Mouse (Mus musculus): ENCODE results near the gene Ptgis. TPM values are rescaled to one million over a fixed set of nuclear protein-coding genes. Genes with fewer than 3 reads are reported as not detected.

Ptgis gene
- polyA plus RNA-seq, 1 experiment from 2014 or later: 13.7 TPM

DNA sequence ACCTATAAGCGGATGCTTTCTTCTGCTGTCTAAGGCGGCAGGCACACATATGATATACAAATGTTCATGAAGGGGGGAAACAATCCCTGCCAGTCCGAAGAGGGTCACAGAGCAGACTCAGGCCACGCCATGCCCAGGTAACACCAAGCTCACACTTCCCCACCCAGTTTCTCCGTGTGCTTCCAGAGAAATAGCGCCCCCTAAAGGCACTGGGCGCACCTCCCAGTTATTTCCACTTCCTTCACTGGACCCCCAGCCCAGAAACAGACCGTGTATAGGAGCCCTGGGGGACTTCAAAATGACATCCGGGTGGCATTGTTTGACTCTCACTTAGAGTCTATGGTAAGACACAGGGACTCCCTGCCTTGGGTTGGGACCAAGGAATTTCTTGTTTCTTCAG is 3.2 kb downstream of the Ptgis start:
- WGBS: 77% methylated on average over 9 of the region's 9 CpGs
- Histone ChIP-seq H3K4me3 (no peak overlapping the region), H3K36me3 (replicated peaks) (no peaks in the 10 kb centered on the region), H3K9me3 (no peaks in the 10 kb centered on the region), H3K27ac (replicated peaks) (no peak overlapping the region), H3K27me3 (replicated peaks; ENCODE audit: low read depth, poor library complexity, severe bottlenecking) (peaks cover 26% of the 10 kb centered on the region), H3K4me1 (peaks cover 64% of the 10 kb centered on the region)
- DNase-seq (ENCODE audit: low spot score): no peak

DNA sequence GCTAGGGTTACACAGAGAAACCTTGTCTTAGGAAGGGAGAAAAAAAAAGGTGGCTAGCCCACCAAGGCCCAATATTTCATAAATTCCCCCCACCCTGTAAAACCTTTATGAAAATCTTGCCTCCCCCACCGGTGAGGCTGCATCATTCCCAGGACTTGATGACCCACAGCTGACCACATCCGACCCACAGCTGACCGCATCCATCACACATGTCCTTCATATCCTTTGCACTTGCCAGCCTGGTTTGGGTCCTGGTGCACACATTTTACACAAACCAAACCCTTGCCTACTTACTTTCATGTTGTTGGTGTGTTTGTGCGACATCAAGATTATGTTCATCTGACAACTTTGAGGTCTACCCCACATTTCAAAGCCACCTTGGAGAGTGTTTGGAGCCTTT is 4.2 kb downstream of the Ptgis start:
- H3K9me3 ChIP-seq: no peaks in the 10 kb centered on the region
- peaks cover 71% of the 10 kb centered on the region for H3K4me1 ChIP-seq
- no peak overlapping the region for H3K4me3 ChIP-seq
- peaks cover 17% of the 10 kb centered on the region for H3K27me3 ChIP-seq (replicated peaks; ENCODE audit: low read depth, poor library complexity, severe bottlenecking)
- H3K36me3 ChIP-seq (replicated peaks): no peaks in the 10 kb centered on the region
- DNase-seq (ENCODE audit: low spot score): no peak
- H3K27ac ChIP-seq (replicated peaks): no peak overlapping the region
- WGBS: 98% methylated on average over 4 of the region's 4 CpGs

- no peak for DNase-seq (ENCODE audit: low spot score)
- H3K27me3 ChIP-seq (replicated peaks; ENCODE audit: low read depth, poor library complexity, severe bottlenecking): peaks cover 10% of the 10 kb centered on the region
- H3K27ac ChIP-seq (replicated peaks): no peak overlapping the region; the same call in 1 of the 2 replicates
- peaks cover 71% of the 10 kb centered on the region for H3K4me1 ChIP-seq
- no peak overlapping the region for H3K4me3 ChIP-seq
- 70% methylated on average over 17 of the region's 17 CpGs for WGBS
- H3K9me3 ChIP-seq: no peaks in the 10 kb centered on the region
- no peaks in the 10 kb centered on the region for H3K36me3 ChIP-seq (replicated peaks)
These were observed 4.9 kb downstream of the Ptgis start for GRCm38 (mm10) chr2:167235338-167236018.

GRCm38 (mm10) chr2:167233771-167234170 is 6.6 kb downstream of the Ptgis start:
- WGBS: 45% methylated on average over 14 of the region's 14 CpGs
- Histone ChIP-seq H3K4me1 (peaks cover 57% of the 10 kb centered on the region), H3K27me3 (replicated peaks; ENCODE audit: low read depth, poor library complexity, severe bottlenecking) (peaks cover 4% of the 10 kb centered on the region), H3K9me3 (no peaks in the 10 kb centered on the region), H3K36me3 (replicated peaks) (no peaks in the 10 kb centered on the region), H3K4me3 (0 out of 2 replicates have a peak overlapping the region, but pooled peaks have one; percentile 8), H3K27ac (replicated peaks) (peak overlapping the region; percentile 58)
- DNase-seq (ENCODE audit: low spot score): peak; percentile 38

DNA sequence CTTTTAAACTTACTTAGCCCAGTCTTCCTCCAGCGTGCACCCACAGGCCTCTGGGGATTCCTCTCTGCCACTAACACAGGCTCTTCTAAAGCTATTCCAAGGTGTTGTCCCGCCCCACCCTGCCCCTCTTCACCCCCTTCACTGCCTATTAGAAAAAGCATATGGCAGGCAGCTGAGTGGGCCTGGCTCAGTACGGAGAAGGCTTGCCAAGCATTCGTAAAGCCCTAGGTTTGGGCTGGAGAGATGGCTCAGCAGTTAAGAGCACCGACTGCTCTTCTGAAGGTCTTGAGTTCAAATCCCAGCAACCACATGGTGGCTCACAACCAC is 7.4 kb downstream of the Ptgis start:
- H3K27ac ChIP-seq (replicated peaks): 0 out of 2 replicates have a peak overlapping the region, but pooled peaks have one; percentile 40

DNA sequence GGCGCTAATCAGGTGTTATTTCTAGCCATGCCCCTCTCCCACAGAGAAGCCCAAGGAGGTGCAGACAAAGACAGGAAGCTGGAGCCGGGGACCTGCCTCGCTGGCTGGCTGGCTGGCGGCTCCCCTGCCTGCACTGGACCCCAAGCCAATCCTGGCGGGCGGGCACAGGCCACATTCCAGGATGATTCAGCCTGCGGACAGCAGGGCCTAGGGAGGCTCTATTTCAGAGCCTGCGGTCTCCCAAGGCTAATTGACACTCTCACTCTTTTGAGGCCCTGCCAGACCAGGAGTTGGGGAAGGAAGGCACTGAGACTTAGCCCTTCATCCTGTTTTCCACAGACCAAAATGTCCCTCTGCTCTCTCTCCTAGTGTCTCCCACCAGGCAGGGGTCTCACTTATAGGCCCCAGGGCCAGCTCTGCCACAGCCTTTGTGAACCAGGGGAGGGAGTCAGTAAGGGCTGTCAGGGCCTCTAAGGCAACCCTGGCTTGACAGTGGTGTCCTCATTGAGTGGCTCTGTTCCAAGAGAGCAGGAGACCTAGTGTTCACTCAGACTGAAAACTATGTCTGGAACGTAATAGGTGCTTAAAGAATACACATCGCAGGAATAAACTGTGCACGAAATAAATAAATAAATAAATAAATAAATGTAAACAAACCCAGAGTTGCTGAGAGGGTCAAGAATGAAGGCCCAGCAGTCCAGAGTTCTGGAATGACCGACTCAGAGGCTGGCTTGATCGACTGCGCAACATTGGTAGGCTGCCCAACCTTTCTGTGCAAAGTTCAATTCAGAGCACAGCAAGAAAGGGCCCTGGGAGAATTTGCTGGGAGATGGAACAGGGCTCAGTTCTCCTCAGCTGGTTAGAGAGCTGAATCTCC is 8.0 kb downstream of the Ptgis start:
- H3K27me3 ChIP-seq (replicated peaks; ENCODE audit: low read depth, poor library complexity, severe bottlenecking): no peaks in the 10 kb centered on the region
- 49% methylated on average over 14 of the region's 14 CpGs for WGBS
- H3K9me3 ChIP-seq: no peaks in the 10 kb centered on the region
- peaks cover 52% of the 10 kb centered on the region for H3K4me1 ChIP-seq
- peaks cover 1% of the 10 kb centered on the region; the same call in 1 of the 2 replicates for H3K36me3 ChIP-seq (replicated peaks)
- DNase-seq (ENCODE audit: low spot score): peak; percentile 49
- H3K27ac ChIP-seq (replicated peaks): peak overlapping the region; percentile 72
- H3K4me3 ChIP-seq: no peak overlapping the region

More for the DNA sequence above, 7.4 kb downstream of the Ptgis start:
- H3K36me3 ChIP-seq (replicated peaks): no peaks in the 10 kb centered on the region
- no peak for DNase-seq (ENCODE audit: low spot score)
- H3K27me3 ChIP-seq (replicated peaks; ENCODE audit: low read depth, poor library complexity, severe bottlenecking): no peaks in the 10 kb centered on the region
- WGBS: 72% methylated on average over 5 of the region's 5 CpGs
- no peak overlapping the region for H3K4me3 ChIP-seq
- no peaks in the 10 kb centered on the region for H3K9me3 ChIP-seq
- peaks cover 52% of the 10 kb centered on the region for H3K4me1 ChIP-seq

- WGBS: 13% methylated on average over 15 of the region's 15 CpGs
- H3K36me3 ChIP-seq (replicated peaks): peaks cover 16% of the 10 kb centered on the region
- H3K9me3 ChIP-seq: no peaks in the 10 kb centered on the region
- DNase-seq (ENCODE audit: low spot score): peak; percentile 71
- peak overlapping the region; percentile 41 for H3K4me3 ChIP-seq
- no peaks in the 10 kb centered on the region for H3K27me3 ChIP-seq (replicated peaks; ENCODE audit: low read depth, poor library complexity, severe bottlenecking)
- peak overlapping the region; percentile 69 for H3K27ac ChIP-seq (replicated peaks)
- peaks cover 51% of the 10 kb centered on the region for H3K4me1 ChIP-seq
These were observed 9.8 kb downstream of the Ptgis start for GRCm38 (mm10) chr2:167230554-167230953.

- Histone ChIP-seq H3K27ac (replicated peaks) (no peak overlapping the region), H3K4me3 (no peak overlapping the region), H3K9me3 (no peaks in the 10 kb centered on the region), H3K27me3 (replicated peaks; ENCODE audit: low read depth, poor library complexity, severe bottlenecking) (no peaks in the 10 kb centered on the region), H3K4me1 (0 out of 2 replicates have a peak, but pooled peaks cover 2% of the 10 kb centered on the region), H3K36me3 (replicated peaks) (peaks cover 45% of the 10 kb centered on the region)
- DNase-seq (ENCODE audit: low spot score): no peak
- WGBS: 80% methylated on average over 7 of the region's 7 CpGs
These were observed 15.5 kb downstream of the Ptgis start for GRCm38 (mm10) chr2:167224937-167225336.

DNA sequence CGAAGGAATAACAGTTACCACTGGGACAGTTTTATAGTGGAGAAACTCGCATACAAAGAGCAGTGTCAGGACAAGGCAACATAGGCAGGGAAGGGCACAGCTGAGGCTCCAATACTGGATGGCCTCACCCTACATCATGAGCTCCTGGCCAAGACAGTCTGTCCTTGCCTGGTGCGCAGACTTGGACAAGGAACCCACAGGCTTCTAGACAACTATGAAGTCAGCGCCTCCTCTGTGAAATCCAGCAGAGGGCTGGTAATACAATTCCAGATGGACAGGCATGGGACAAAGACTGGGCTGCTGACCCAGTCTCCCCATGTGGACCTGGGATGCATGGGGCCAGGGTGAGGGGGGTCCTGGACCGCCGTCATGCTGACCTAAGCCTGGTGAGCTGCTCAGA is 16.2 kb downstream of the Ptgis start:
- Histone ChIP-seq H3K4me3 (no peak overlapping the region), H3K27ac (replicated peaks) (no peak overlapping the region), H3K27me3 (replicated peaks; ENCODE audit: low read depth, poor library complexity, severe bottlenecking) (no peaks in the 10 kb centered on the region), H3K9me3 (no peaks in the 10 kb centered on the region), H3K4me1 (0 out of 2 replicates have a peak, but pooled peaks cover 6% of the 10 kb centered on the region), H3K36me3 (replicated peaks) (peaks cover 47% of the 10 kb centered on the region)
- WGBS: 88% methylated on average over 6 of the region's 6 CpGs
- DNase-seq (ENCODE audit: low spot score): no peak

- Histone ChIP-seq H3K36me3 (replicated peaks) (peaks cover 54% of the 10 kb centered on the region), H3K4me3 (no peak overlapping the region), H3K27me3 (replicated peaks; ENCODE audit: low read depth, poor library complexity, severe bottlenecking) (no peaks in the 10 kb centered on the region), H3K9me3 (no peaks in the 10 kb centered on the region), H3K4me1 (0 out of 2 replicates have a peak, but pooled peaks cover 6% of the 10 kb centered on the region), H3K27ac (replicated peaks) (peak overlapping the region; percentile 20; the same call in 1 of the 2 replicates)
- WGBS: 26% methylated on average over 7 of the region's 7 CpGs
- peak; percentile 75 for DNase-seq (ENCODE audit: low spot score)
These were observed 18.3 kb downstream of the Ptgis start for GRCm38 (mm10) chr2:167222152-167222551.

DNA sequence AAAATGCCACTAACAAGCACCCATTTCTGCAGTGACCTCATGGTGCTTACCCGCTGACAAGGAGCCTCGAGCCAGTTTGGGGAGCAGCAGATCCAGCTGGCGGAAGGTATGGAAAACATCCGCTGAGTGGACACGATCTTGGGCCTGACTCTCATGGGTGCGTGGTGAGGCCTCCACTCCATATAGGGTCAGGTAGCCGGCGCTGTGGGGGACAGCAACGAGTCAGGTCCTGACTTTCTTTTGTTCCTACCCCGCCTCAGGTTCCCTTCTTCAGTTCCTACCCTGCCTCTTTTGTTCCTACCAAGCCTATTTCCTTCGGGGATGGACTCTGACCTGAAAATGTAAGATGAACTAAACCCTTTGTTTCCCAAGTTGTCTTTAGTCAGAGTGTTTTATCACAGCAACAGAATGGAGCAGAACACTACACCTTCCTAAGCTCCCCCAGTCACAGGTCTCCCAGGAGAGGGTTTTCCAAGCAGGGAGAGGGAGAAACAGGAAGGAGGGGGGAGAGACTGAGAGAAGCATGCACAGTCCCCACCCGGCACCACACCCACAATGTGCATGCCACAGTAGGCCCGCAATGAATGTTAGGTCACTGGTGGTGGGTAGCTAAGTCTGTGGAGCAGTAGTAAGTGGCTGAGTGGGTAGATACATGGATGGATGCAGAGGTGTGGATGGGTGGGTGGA is 19.1 kb downstream of the Ptgis start:
- no peaks in the 10 kb centered on the region for H3K9me3 ChIP-seq
- H3K4me1 ChIP-seq: 0 out of 2 replicates have a peak, but pooled peaks cover 6% of the 10 kb centered on the region
- no peak overlapping the region for H3K27ac ChIP-seq (replicated peaks)
- H3K36me3 ChIP-seq (replicated peaks): peaks cover 57% of the 10 kb centered on the region
- no peak for DNase-seq (ENCODE audit: low spot score)
- no peak overlapping the region for H3K4me3 ChIP-seq
- H3K27me3 ChIP-seq (replicated peaks; ENCODE audit: low read depth, poor library complexity, severe bottlenecking): no peaks in the 10 kb centered on the region
- 84% methylated on average over 13 of the region's 13 CpGs for WGBS

DNA sequence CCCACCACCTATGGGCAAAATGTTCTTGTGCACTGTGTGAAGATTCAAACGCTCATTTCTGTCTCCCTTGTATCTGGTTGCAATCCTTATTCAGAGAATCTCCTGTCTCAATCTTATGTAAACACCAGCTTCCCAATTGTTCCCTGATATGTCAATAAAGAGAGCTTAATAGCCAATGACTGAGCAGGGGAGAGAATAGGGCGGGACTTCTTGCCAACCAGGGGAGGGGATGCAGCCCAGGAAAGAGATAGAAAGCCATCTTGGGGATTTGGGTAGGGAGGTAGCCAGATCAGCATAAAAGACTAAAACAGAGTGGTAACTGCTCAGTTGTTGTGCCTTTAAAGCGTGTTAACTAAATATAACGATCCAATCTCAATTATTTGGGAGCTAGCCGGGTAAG is 19.7 kb downstream of the Ptgis start:
- Histone ChIP-seq H3K4me3 (no peak overlapping the region), H3K9me3 (no peaks in the 10 kb centered on the region), H3K4me1 (0 out of 2 replicates have a peak, but pooled peaks cover 6% of the 10 kb centered on the region), H3K36me3 (replicated peaks) (peaks cover 57% of the 10 kb centered on the region), H3K27me3 (replicated peaks; ENCODE audit: low read depth, poor library complexity, severe bottlenecking) (no peaks in the 10 kb centered on the region), H3K27ac (replicated peaks) (no peak overlapping the region)
- no peak for DNase-seq (ENCODE audit: low spot score)
- 89% methylated on average over 5 of the region's 5 CpGs for WGBS
